8 mouse cellular contexts compared by ENCODE assay signal in the genomic region with DNA sequence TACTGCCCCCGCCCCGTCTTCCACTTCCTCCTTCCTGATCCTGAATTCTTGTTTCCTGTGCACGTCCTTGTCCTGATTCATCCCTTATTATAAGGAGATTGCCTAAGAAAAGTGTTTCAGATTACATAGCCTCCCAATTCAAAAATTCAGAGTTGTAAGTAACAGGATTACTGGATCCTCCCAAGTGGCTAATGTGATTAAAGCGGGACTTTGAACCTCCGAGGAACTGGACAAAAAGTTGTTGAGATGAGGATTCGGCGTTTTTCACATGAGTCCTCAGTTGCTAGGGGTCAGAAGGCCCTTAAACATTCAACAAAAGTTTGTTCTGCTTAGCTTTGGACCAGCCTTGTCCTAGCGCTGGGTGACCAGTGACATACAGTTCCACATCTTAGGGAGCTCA. TPM values are rescaled to one million over a fixed set of nuclear protein-coding genes. Genes with fewer than 3 reads are reported as not detected.
A peak's percentile ranks its signal among the peaks of the same experiment; 100 is the strongest.
DNase-seq lines count a peak whose midpoint lies in the region; ATAC-seq lines count a peak whose summit lies in the region.

Gene Kcna1 (minus strand): TSS at position 4 of the 400 bp plus-strand sequence.

- peaks cover 24% of the 10 kb centered on the region for H3K4me1 ChIP-seq in forebrain, embryonic 13.5 days
- H3K4me1 ChIP-seq in neural tube, embryonic 13.5 days (replicated peaks) = peaks cover 36% of the 10 kb centered on the region

- H3K27ac ChIP-seq in forebrain, embryonic 13.5 days = no peak within 1 kb of the TSS; the same call in 1 of the 2 replicates
- peak within 1 kb of the TSS; percentile 61 for H3K27ac ChIP-seq in neural tube, embryonic 13.5 days (replicated peaks)

- H3K9ac ChIP-seq in forebrain, embryonic 13.5 days = peak within 1 kb of the TSS; percentile 68
- peak within 1 kb of the TSS; percentile 67 for H3K9ac ChIP-seq in neural tube, embryonic 13.5 days

- peak within 1 kb of the TSS; percentile 57 for H3K4me3 ChIP-seq in forebrain, embryonic 13.5 days
- H3K4me3 ChIP-seq in neural tube, embryonic 13.5 days = peak within 1 kb of the TSS; percentile 52

- no peak for DNase-seq in left cerebral cortex, adult 18-20 months (ENCODE audit: low spot score in 2 of 2)
- DNase-seq in left cerebral cortex, postnatal 4 days = no peak
- DNase-seq in layer of hippocampus, postnatal 36 days = no peak
- DNase-seq in thymus, postnatal 10 days (ENCODE audit: low spot score in 2 of 2) = no peak
- DNase-seq in right cerebral cortex, postnatal 36 days (ENCODE audit: low spot score in 2 of 2) = no peak
- no peak for DNase-seq in adrenal gland, postnatal 10 days

- peak within 1 kb of the TSS; percentile 99 for H3K4me2 ChIP-seq in forebrain, embryonic 13.5 days
- peak within 1 kb of the TSS; percentile 97 for H3K4me2 ChIP-seq in neural tube, embryonic 13.5 days

- intact Hi-C loops in left cerebral cortex, postnatal 4 days (cut with DNase I) = no loop called here

- ATAC-seq in forebrain, embryonic 13.5 days = no peak
- ATAC-seq in neural tube, embryonic 13.5 days (ENCODE audit: low read depth) = no peak

- H3K27me3 ChIP-seq in forebrain, embryonic 13.5 days = peaks cover 53% of the 10 kb centered on the region
- H3K27me3 ChIP-seq in neural tube, embryonic 13.5 days = peaks cover 52% of the 10 kb centered on the region

- no peaks in the 10 kb centered on the region for H3K36me3 ChIP-seq in forebrain, embryonic 13.5 days (ENCODE audit: poor library complexity, severe bottlenecking)
- H3K36me3 ChIP-seq in neural tube, embryonic 13.5 days = no peaks in the 10 kb centered on the region

- H3K9me3 ChIP-seq in forebrain, embryonic 13.5 days (replicated peaks) = no peaks in the 10 kb centered on the region
- no peaks in the 10 kb centered on the region for H3K9me3 ChIP-seq in neural tube, embryonic 13.5 days

- WGBS in forebrain, embryonic 13.5 days = 9% methylated on average over 8 of the region's 8 CpGs
- WGBS in neural tube, embryonic 13.5 days = 35% methylated on average over 8 of the region's 8 CpGs

RNA-seq across cellular contexts. Expression of gene Kcna1, which starts in this region (rescaled TPM):
- 100 to 1,000 TPM; 107 to 124 TPM for total RNA-seq in left cerebral cortex, adult 18-20 months (2021)
- 10 to 100 TPM in 1 of 2 experiments, 1 to 10 TPM in 1; 7.8 to 10.1 TPM for total RNA-seq in left cerebral cortex, postnatal 4 days (2021)
- polyA plus RNA-seq in forebrain, embryonic 13.5 days (2015; fragmentation: Nextera tagmentation; extraction: Ambion mirVana) = 2.1 and 3.5 TPM in 2 replicates
- 100 to 1,000 TPM; 110 to 114 TPM for total RNA-seq in layer of hippocampus, postnatal 36 days (2021)
- polyA plus RNA-seq in neural tube, embryonic 13.5 days (2015; fragmentation: Nextera tagmentation; extraction: Ambion mirVana) = 4.5 and 5.6 TPM in 2 replicates
- 1 to 10 TPM; 2.6 to 3.1 TPM for total RNA-seq in adrenal gland, postnatal 10 days (2021)

Comparison
In these comparisons a context has a peak if more than half of its experiments do, and no peak if none do; other contexts are left out.
1. RNA of gene Kcna1 (total RNA-seq): 107 to 124 TPM in left cerebral cortex, adult 18-20 months and 110 to 114 TPM in layer of hippocampus, postnatal 36 days; 7.8 to 10.1 TPM in left cerebral cortex, postnatal 4 days and 2.6 to 3.1 TPM in adrenal gland, postnatal 10 days; every median in the first group is over 4 times any median in the second.